Mouse (Mus musculus) embryonic fibroblast, embryonic 13.5 days (primary cell): Measurements from ENCODE around the gene Uaca.

Experiments
- CTCF ChIP-seq: IDR thresholded peaks from 2 replicates; pipeline ENCODE4 v1.5.1; 2011; ENCODE audit warnings: mild to moderate bottlenecking, control low read depth, low read length, moderate library complexity, borderline replicate concordance; ENCODE audit not compliant: insufficient read depth
- POLR2A ChIP-seq: IDR thresholded peaks from 2 replicates; pipeline ENCODE4 v1.6.1; 2011; ENCODE audit warnings: low read depth, mild to moderate bottlenecking, control low read depth, low read length, moderate library complexity

GRCm38 (mm10) chr9:60749105-60749504 is 45.2 kb upstream of the Uaca start:
- no peak for TF ChIP-seq POLR2A
- no peak for TF ChIP-seq CTCF
